Comparison of ENCODE assay signal across 21 mouse cellular contexts in the genomic region with DNA sequence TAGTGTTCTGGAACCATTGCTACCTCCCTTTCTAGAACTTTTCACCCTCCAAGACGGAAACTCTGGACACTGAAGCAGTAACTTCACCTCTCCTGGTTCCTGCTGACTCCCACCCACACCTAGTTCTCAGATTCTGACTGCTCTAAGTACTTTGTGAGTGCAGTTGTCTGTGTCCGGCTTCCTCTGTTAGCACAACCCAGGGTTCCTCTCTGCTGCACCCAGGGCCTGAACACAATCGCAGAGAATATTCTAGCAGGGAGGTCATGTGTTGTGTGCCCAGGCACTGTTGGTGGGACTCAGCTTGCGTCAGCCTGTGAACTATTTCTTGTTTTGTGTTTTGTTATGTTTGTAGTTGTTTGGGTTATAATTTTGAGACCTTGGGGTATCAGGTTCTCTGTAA. TPM values are rescaled to one million over a fixed set of nuclear protein-coding genes. Genes with fewer than 3 reads are reported as not detected.
DNase-seq lines count a peak whose midpoint lies in the region; TF ChIP-seq lines count a peak whose summit lies in the region.
"Had no signal": no experiment of that assay in that cellular context is flagged by ENCODE, and none has a peak within 500 bp of the region (broad histone marks: within the 10 kb centered on the region; RNA-seq: fewer than 3 reads in every experiment).

No protein-coding gene starts in this region.

- H3K27me3 ChIP-seq in CH12.LX (replicated peaks): no peaks in the 10 kb centered on the region

- no peak for TF ChIP-seq RAD21 in CH12.LX (IDR thresholded peaks at IDR 0.05; ENCODE audit: low read depth, low read length)

- intact Hi-C loops in heart, postnatal 36 days (cut with DNase I): no loop called here

- DNase-seq in spleen, adult 12 weeks (ENCODE audit: low spot score): peak; percentile 15
- no peak for DNase-seq in spleen, postnatal 14 days (ENCODE audit: low spot score in 2 of 2)
- DNase-seq in spleen, postnatal 36 days (ENCODE audit: low spot score in 2 of 2): peak; percentile 48 to 50
- DNase-seq in spleen, adult 18-20 months: no peak
- no peak for DNase-seq in CH12.LX (ENCODE audit: extremely low read depth)
- DNase-seq in heart, postnatal 36 days: no peak
- no peak for DNase-seq in layer of hippocampus, adult 18-20 months (ENCODE audit: low spot score in 2 of 2)
- DNase-seq: adrenal gland, adult 2 months; adrenal gland, postnatal 10 days; adrenal gland, postnatal 25 days; cerebellum, adult 11 months; cerebellum, adult 18-20 months; cerebellum, adult 8-10 months; cerebellum, postnatal 10 days; cerebellum, postnatal 25 days; forebrain, postnatal 0 days had no signal

- peak overlapping the region; percentile 12 for H3K27ac ChIP-seq in CH12.LX (ENCODE audit: insufficient read depth, low read depth)
- H3K27ac ChIP-seq: embryonic facial prominence, embryonic 10.5 days; embryonic facial prominence, embryonic 12.5 days; forebrain, embryonic 13.5 days; forebrain, embryonic 15.5 days had no signal

- no peaks in the 10 kb centered on the region for H3K9me3 ChIP-seq in CH12.LX (replicated peaks; ENCODE audit: low read length)
- H3K9me3 ChIP-seq: embryonic facial prominence, embryonic 10.5 days; embryonic facial prominence, embryonic 12.5 days; forebrain, embryonic 13.5 days; forebrain, embryonic 15.5 days had no signal

- TF ChIP-seq CTCF in CH12.LX (conservative IDR thresholded peaks at IDR 0.05 in 1 of 2, IDR thresholded peaks at IDR 0.05 in 1 of 2; ENCODE audit: low read depth in 2 of 2, low read length in 2 of 2): no peak

- dilution Hi-C loops in CH12.LX (cut with MboI; ENCODE audit: extremely low pct_ligation_motif_present, extremely low pct_unique_long_range_greater_than_20kb, low sequenced_read_pairs): no loop called here

- H3K4me2 ChIP-seq in CH12.LX (ENCODE audit: insufficient read depth, low read depth, poor library complexity, severe bottlenecking): no peak overlapping the region; the same call in 1 of the 2 replicates
- H3K4me2 ChIP-seq: embryonic facial prominence, embryonic 12.5 days; forebrain, embryonic 13.5 days; forebrain, embryonic 15.5 days had no signal

- in situ Hi-C loops in CH12.LX (cut with MboI; ENCODE audit: low pct_ligation_motif_present, low pct_unique_long_range_greater_than_20kb, low sequenced_read_pairs): no loop called here

- H3K4me3 ChIP-seq in CH12.LX (replicated peaks in 1 of 3; ENCODE audit: low read depth in 2 of 3, low read length in 2 of 3, poor library complexity in 1 of 3): peak overlapping the region in 2 of 3 experiments; percentile 70 to 81
- H3K4me3 ChIP-seq: embryonic facial prominence, embryonic 10.5 days; embryonic facial prominence, embryonic 12.5 days; forebrain, embryonic 13.5 days; forebrain, embryonic 15.5 days had no signal

- peaks cover 34 to 58% of the 10 kb centered on the region in 2 experiments for H3K4me1 ChIP-seq in CH12.LX (ENCODE audit: control insufficient read depth in 1 of 2, insufficient read depth in 2 of 2)

- 0 out of 2 replicates have a peak, but pooled peaks have one; percentile 35 for TF ChIP-seq EP300 in CH12.LX (IDR thresholded peaks at IDR 0.05; ENCODE audit: low read length)

- TF ChIP-seq POLR2A in CH12.LX (IDR thresholded peaks at IDR 0.05; ENCODE audit: low read depth, low read length): no peak

- peaks cover 3 to 47% of the 10 kb centered on the region in 2 experiments for H3K36me3 ChIP-seq in CH12.LX (replicated peaks in 1 of 2; ENCODE audit: control insufficient read depth in 1 of 2, insufficient read depth in 1 of 2, low read length in 1 of 2)
- H3K36me3 ChIP-seq: embryonic facial prominence, embryonic 10.5 days; embryonic facial prominence, embryonic 12.5 days; forebrain, embryonic 15.5 days had no signal

- H3K9ac ChIP-seq in CH12.LX (ENCODE audit: insufficient read depth, low read depth): no peak overlapping the region
- H3K9ac ChIP-seq: embryonic facial prominence, embryonic 12.5 days; forebrain, embryonic 13.5 days; forebrain, embryonic 15.5 days; forebrain, postnatal 0 days had no signal

- H3K79me2 ChIP-seq in CH12.LX (replicated peaks; ENCODE audit: control insufficient read depth, extremely low read depth, insufficient read depth, poor library complexity, severe bottlenecking): peaks cover 9% of the 10 kb centered on the region

TF ChIP-seq in CH12.LX, 34 proteins besides CTCF, POLR2A, EP300 and RAD21:
- TF ChIP-seq IRF4 (IDR thresholded peaks at IDR 0.05; ENCODE audit: low read depth, low read length) (0 out of 2 replicates have a peak, but pooled peaks have one; percentile 5), CHD1 (IDR thresholded peaks at IDR 0.05; ENCODE audit: low read depth, low read length) (peak; percentile 67), RCOR1 (conservative IDR thresholded peaks at IDR 0.05; ENCODE audit: low read depth, low read length) (no peak), BHLHE40 (IDR thresholded peaks at IDR 0.05; ENCODE audit: low read depth, low read length) (no peak), CHD2 (IDR thresholded peaks at IDR 0.05; ENCODE audit: low read length) (0 out of 2 replicates have a peak, but pooled peaks have one; percentile 35), POLR2AphosphoS2 (IDR thresholded peaks at IDR 0.05; ENCODE audit: low read depth, low read length) (no peak), SIN3A (IDR thresholded peaks at IDR 0.05; ENCODE audit: low read length) (0 out of 2 replicates have a peak, but pooled peaks have one; percentile 39), MAX (IDR thresholded peaks at IDR 0.05; ENCODE audit: low read length) (0 out of 2 replicates have a peak, but pooled peaks have one; percentile 22), UBTF (IDR thresholded peaks at IDR 0.05; ENCODE audit: low read depth, low read length) (no peak), ZKSCAN1 (IDR thresholded peaks at IDR 0.05; ENCODE audit: borderline replicate concordance, low read depth, low read length) (no peak)

RNA-seq across cellular contexts. Expression of a gene that starts 11.9 kb away (rescaled TPM):
- total RNA-seq in CH12.LX (2012; rRNA removed): 32.7 and 39.8 TPM in 2 replicates
- total RNA-seq in CH12.LX (2014; rRNA removed): 38.8 and 39.1 TPM in 2 replicates
- polyA plus RNA-seq in CH12.LX (2012; ENCODE audit: insufficient read length, low read depth): 62.3 and 69.6 TPM in 2 replicates
- total RNA-seq in heart, postnatal 36 days (2021): 1 to 10 TPM in 1 of 2 experiments, under 1 TPM in 1; 0.72 to 1.2 TPM
- total RNA-seq in layer of hippocampus, adult 18-20 months (2021): under 1 TPM in 1 of 2 experiments, not detected in 1; 0.08 TPM
- total RNA-seq: forebrain, postnatal 0 days; MEL had no signal

RNA-seq across cellular contexts. Expression of a gene that starts 44.6 kb away (rescaled TPM):
- 0.63 and 0.68 TPM in 2 replicates for total RNA-seq in CH12.LX (2012; rRNA removed)
- total RNA-seq in CH12.LX (2014; rRNA removed): 0.18 TPM in 1 of 2 replicates, not detected in the other
- polyA plus RNA-seq in CH12.LX (2012; ENCODE audit: insufficient read length, low read depth): 1.7 and 1.8 TPM in 2 replicates
- total RNA-seq in heart, postnatal 36 days (2021): under 1 TPM; 0.19 to 0.43 TPM
- 10 to 100 TPM; 22.0 to 25.6 TPM for total RNA-seq in layer of hippocampus, adult 18-20 months (2021)

RNA-seq across cellular contexts. Expression of a gene that starts 51.1 kb away (rescaled TPM):
- total RNA-seq in CH12.LX (2012; rRNA removed) (13.7 and 14.1 TPM in 2 replicates), CH12.LX (2014; rRNA removed) (10.0 and 11.3 TPM in 2 replicates)
- 18.6 and 19.6 TPM in 2 replicates for polyA plus RNA-seq in CH12.LX (2012; ENCODE audit: insufficient read length, low read depth)
- total RNA-seq in heart, postnatal 36 days (2021): 10 to 100 TPM; 37.1 to 37.6 TPM
- total RNA-seq in layer of hippocampus, adult 18-20 months (2021): 10 to 100 TPM; 62.8 to 67.7 TPM

RNA-seq across cellular contexts. Expression of a gene that starts 53.4 kb away (rescaled TPM):
- total RNA-seq in CH12.LX (2012; rRNA removed) (24.2 and 26.2 TPM in 2 replicates), CH12.LX (2014; rRNA removed) (19.3 and 20.0 TPM in 2 replicates)
- 18.5 and 20.5 TPM in 2 replicates for polyA plus RNA-seq in CH12.LX (2012; ENCODE audit: insufficient read length, low read depth)
- 10 to 100 TPM; 52.8 TPM for total RNA-seq in heart, postnatal 36 days (2021)
- 10 to 100 TPM; 93.0 to 95.7 TPM for total RNA-seq in layer of hippocampus, adult 18-20 months (2021)

Comparison
In these comparisons a context has a peak if more than half of its experiments do, and no peak if none do; other contexts are left out.
1. DNase-seq: peak in spleen, adult 12 weeks (single experiment) and spleen, postnatal 36 days (2 of 2); none in spleen, postnatal 14 days (0 of 2), spleen, adult 18-20 months (0 of 2), CH12.LX (single experiment), heart, postnatal 36 days (0 of 2) and layer of hippocampus, adult 18-20 months (0 of 2).
2. RNA of a gene that starts 11.9 kb away (total RNA-seq): 32.7 to 39.8 TPM in CH12.LX; 0.72 to 1.2 TPM in heart, postnatal 36 days and 0.08 TPM in layer of hippocampus, adult 18-20 months; every median in the first group is over 10 times any median in the second.
3. RNA of a gene that starts 44.6 kb away (total RNA-seq): 22.0 to 25.6 TPM in layer of hippocampus, adult 18-20 months; 0.18 to 0.68 TPM in CH12.LX and 0.19 to 0.43 TPM in heart, postnatal 36 days; every median in the first group is over 10 times any median in the second.